Mouse (Mus musculus): Measurements from ENCODE around the gene Pcare. TPM values are rescaled to one million over a fixed set of nuclear protein-coding genes. Genes with fewer than 3 reads are reported as not detected.

The Pcare gene
- not detected in 2 replicates for polyA plus RNA-seq (2015; fragmentation: Nextera tagmentation; extraction: Ambion mirVana)

- Histone ChIP-seq H3K27me3 (replicated peaks) (no peaks in the 10 kb centered on the region), H3K4me1 (no peaks in the 10 kb centered on the region), H3K4me2 (no peak within 1 kb of the TSS), H3K27ac (no peak within 1 kb of the TSS), H3K36me3 (replicated peaks) (no peaks in the 10 kb centered on the region), H3K9me3 (no peaks in the 10 kb centered on the region), H3K9ac (no peak within 1 kb of the TSS), H3K4me3 (no peak within 1 kb of the TSS)
- no peak for ATAC-seq (replicated peaks)
- 54% methylated on average over 10 of the region's 10 CpGs for WGBS
These were observed at the start of gene Pcare for GRCm38 (mm10) chr17:71752831-71753230. Gene Pcare (minus strand): TSS chr17:71752894.

- Histone ChIP-seq H3K4me2 (no peak overlapping the region), H3K27me3 (replicated peaks) (no peaks in the 10 kb centered on the region), H3K4me3 (no peak overlapping the region), H3K9me3 (no peaks in the 10 kb centered on the region), H3K36me3 (replicated peaks) (peaks cover 3% of the 10 kb centered on the region; the same call in 1 of the 2 replicates), H3K9ac (no peak overlapping the region), H3K27ac (no peak overlapping the region), H3K4me1 (no peaks in the 10 kb centered on the region)
- no peak for ATAC-seq (replicated peaks)
- WGBS, result 88% methylated on average over 15 of the region's 15 CpGs
These were observed 43.0 kb upstream of the Pcare start for GRCm38 (mm10) chr17:71795521-71796205.

- no peak overlapping the region for H3K4me3 ChIP-seq
- H3K9ac ChIP-seq, result no peak overlapping the region
- ATAC-seq (replicated peaks), result no peak
- no peak overlapping the region for H3K27ac ChIP-seq
- no peaks in the 10 kb centered on the region; the same call in 1 of the 2 replicates for H3K36me3 ChIP-seq (replicated peaks)
- WGBS, result 93% methylated on average over 4 of the region's 4 CpGs
- no peak overlapping the region for H3K4me2 ChIP-seq
- no peaks in the 10 kb centered on the region for H3K4me1 ChIP-seq
- no peaks in the 10 kb centered on the region for H3K27me3 ChIP-seq (replicated peaks)
- no peaks in the 10 kb centered on the region for H3K9me3 ChIP-seq
These were observed 38.9 kb upstream of the Pcare start for GRCm38 (mm10) chr17:71791622-71792021.

- Histone ChIP-seq H3K27ac (no peak overlapping the region), H3K4me3 (no peak overlapping the region), H3K9ac (no peak overlapping the region), H3K36me3 (replicated peaks) (no peaks in the 10 kb centered on the region; the same call in 1 of the 2 replicates), H3K27me3 (replicated peaks) (no peaks in the 10 kb centered on the region), H3K9me3 (no peaks in the 10 kb centered on the region), H3K4me1 (no peaks in the 10 kb centered on the region), H3K4me2 (no peak overlapping the region)
- 96% methylated on average over 4 of the region's 4 CpGs for WGBS
- no peak for ATAC-seq (replicated peaks)
These were observed 38.4 kb upstream of the Pcare start for GRCm38 (mm10) chr17:71791109-71791508.

- Histone ChIP-seq H3K36me3 (replicated peaks) (no peaks in the 10 kb centered on the region), H3K4me3 (no peak overlapping the region), H3K9ac (no peak overlapping the region), H3K27me3 (replicated peaks) (no peaks in the 10 kb centered on the region), H3K9me3 (no peaks in the 10 kb centered on the region), H3K4me1 (peaks cover 20% of the 10 kb centered on the region), H3K4me2 (no peak overlapping the region), H3K27ac (no peak overlapping the region)
- no peak for ATAC-seq (replicated peaks)
These were observed 33.8 kb upstream of the Pcare start for GRCm38 (mm10) chr17:71786456-71786855.

- peak overlapping the region; percentile 88 for H3K9ac ChIP-seq
- peak overlapping the region; percentile 96 for H3K4me3 ChIP-seq
- 4% methylated on average over 10 of the region's 10 CpGs for WGBS
- peaks cover 20% of the 10 kb centered on the region for H3K4me1 ChIP-seq
- no peaks in the 10 kb centered on the region for H3K36me3 ChIP-seq (replicated peaks)
- H3K27me3 ChIP-seq (replicated peaks), result no peaks in the 10 kb centered on the region
- H3K27ac ChIP-seq, result peak overlapping the region; percentile 83; the same call in 1 of the 2 replicates
- peak; percentile 2; the same call in 1 of the 2 replicates for ATAC-seq (replicated peaks)
- H3K4me2 ChIP-seq, result peak overlapping the region; percentile 83
- H3K9me3 ChIP-seq, result no peaks in the 10 kb centered on the region
These were observed 30.7 kb upstream of the Pcare start for GRCm38 (mm10) chr17:71783366-71783735.

- Histone ChIP-seq H3K27me3 (replicated peaks) (no peaks in the 10 kb centered on the region), H3K4me2 (peak overlapping the region; percentile 83), H3K9ac (peak overlapping the region; percentile 88), H3K4me3 (peak overlapping the region; percentile 96), H3K36me3 (replicated peaks) (no peaks in the 10 kb centered on the region), H3K27ac (peak overlapping the region; percentile 83), H3K9me3 (no peaks in the 10 kb centered on the region), H3K4me1 (peaks cover 20% of the 10 kb centered on the region)
- under 1% methylated on average over 50 of the region's 59 CpGs for whole genome bisulfite sequencing
- peak; percentile 80 for ATAC-seq (replicated peaks)
These were observed 30.1 kb upstream of the Pcare start for GRCm38 (mm10) chr17:71782699-71783365.

- peak; percentile 95 for ATAC-seq (replicated peaks)
- H3K4me2 ChIP-seq, result peak overlapping the region; percentile 83
- H3K4me1 ChIP-seq, result peaks cover 20% of the 10 kb centered on the region
- H3K27me3 ChIP-seq (replicated peaks), result no peaks in the 10 kb centered on the region
- H3K4me3 ChIP-seq, result peak overlapping the region; percentile 96
- H3K36me3 ChIP-seq (replicated peaks), result no peaks in the 10 kb centered on the region
- peak overlapping the region; percentile 88 for H3K9ac ChIP-seq
- peak overlapping the region; percentile 83 for H3K27ac ChIP-seq
- WGBS, result 0% methylated on average over 29 of the region's 29 CpGs
- H3K9me3 ChIP-seq, result no peaks in the 10 kb centered on the region
These were observed 29.6 kb upstream of the Pcare start for GRCm38 (mm10) chr17:71782242-71782698.

- Histone ChIP-seq H3K4me1 (peaks cover 20% of the 10 kb centered on the region), H3K9ac (no peak overlapping the region), H3K4me3 (no peak overlapping the region), H3K27ac (no peak overlapping the region), H3K9me3 (no peaks in the 10 kb centered on the region), H3K36me3 (replicated peaks) (no peaks in the 10 kb centered on the region), H3K27me3 (replicated peaks) (no peaks in the 10 kb centered on the region), H3K4me2 (no peak overlapping the region)
- no peak for ATAC-seq (replicated peaks)
- 89% methylated on average over 4 of the region's 4 CpGs for WGBS
These were observed 28.3 kb upstream of the Pcare start for GRCm38 (mm10) chr17:71780945-71781344.

- no peaks in the 10 kb centered on the region for H3K36me3 ChIP-seq (replicated peaks)
- H3K27ac ChIP-seq, result no peak overlapping the region
- ATAC-seq (replicated peaks), result no peak
- peaks cover 20% of the 10 kb centered on the region for H3K4me1 ChIP-seq
- H3K9me3 ChIP-seq, result no peaks in the 10 kb centered on the region
- no peaks in the 10 kb centered on the region for H3K27me3 ChIP-seq (replicated peaks)
- WGBS, result 92% methylated on average over 2 of the region's 2 CpGs
- no peak overlapping the region for H3K4me3 ChIP-seq
- H3K4me2 ChIP-seq, result no peak overlapping the region
- H3K9ac ChIP-seq, result no peak overlapping the region
These were observed 27.8 kb upstream of the Pcare start for GRCm38 (mm10) chr17:71780490-71780889.

- no peak for ATAC-seq (replicated peaks)
- Histone ChIP-seq H3K4me2 (no peak overlapping the region), H3K4me3 (no peak overlapping the region), H3K9ac (no peak overlapping the region), H3K9me3 (no peaks in the 10 kb centered on the region), H3K27ac (no peak overlapping the region), H3K36me3 (replicated peaks) (no peaks in the 10 kb centered on the region), H3K4me1 (peaks cover 14% of the 10 kb centered on the region), H3K27me3 (replicated peaks) (no peaks in the 10 kb centered on the region)
- 78% methylated on average over 3 of the region's 3 CpGs for WGBS
These were observed 26.0 kb upstream of the Pcare start for GRCm38 (mm10) chr17:71778696-71779095.

- no peak overlapping the region for H3K4me3 ChIP-seq
- H3K27ac ChIP-seq, result no peak overlapping the region
- H3K9me3 ChIP-seq, result no peaks in the 10 kb centered on the region
- H3K9ac ChIP-seq, result no peak overlapping the region
- no peaks in the 10 kb centered on the region for H3K27me3 ChIP-seq (replicated peaks)
- ATAC-seq (replicated peaks), result no peak
- WGBS, result 69% methylated on average over 4 of the region's 4 CpGs
- H3K4me1 ChIP-seq, result no peaks in the 10 kb centered on the region
- no peak overlapping the region for H3K4me2 ChIP-seq
- no peaks in the 10 kb centered on the region for H3K36me3 ChIP-seq (replicated peaks)
These were observed 22.6 kb upstream of the Pcare start for GRCm38 (mm10) chr17:71775279-71775678.

All from midbrain, embryonic 15.5 days (tissue).